Mouse (Mus musculus) midbrain, embryonic 11.5 days (tissue): ENCODE results near the gene Plbd2. TPM values are rescaled to one million over a fixed set of nuclear protein-coding genes. Genes with fewer than 3 reads are reported as not detected.
"Not testable (repeated sequence)": the region's sequence is repeated elsewhere in the genome, so short reads cannot be mapped to it uniquely, and the experiment has no call there.

ENCODE experiments used
- ATAC-seq: fragments of 200-750 bp; cut with Nextera tagmentation; 2 replicates; pipeline ENCODE4 v1.8.0; 2017; ENCODE audit warnings: moderate TSS enrichment, moderate library complexity; ENCODE audit not compliant: low FRiP score
- DNase-seq: peaks from one replicate; pipeline ENCODE4 v3.0.0; 2015; ENCODE audit warnings: low spot score; ENCODE audit errors: missing footprints
- H3K27ac ChIP-seq: fragments of 300-500 bp; sonication (generic); 2 replicates; pipeline ENCODE4 v1.5.1; 2014; ENCODE audit warnings: low read depth, low read length
- H3K27me3 ChIP-seq: fragments of 300-500 bp; sonication (generic); 2 replicates; pipeline ENCODE4 v1.6.1; 2014; ENCODE audit warnings: mild to moderate bottlenecking, low read length, moderate library complexity, mixed read lengths; ENCODE audit not compliant: control insufficient read depth, insufficient read depth
- H3K36me3 ChIP-seq: fragments of 300-500 bp; sonication (generic); 2 replicates; pipeline ENCODE4 v1.6.1; 2014; ENCODE audit warnings: mild to moderate bottlenecking, low read length, moderate library complexity, mixed read lengths; ENCODE audit not compliant: control insufficient read depth, insufficient read depth
- H3K4me1 ChIP-seq: fragments of 300-500 bp; sonication (generic); 2 replicates; pipeline ENCODE4 v1.6.1; 2014; ENCODE audit warnings: low read length; ENCODE audit not compliant: control insufficient read depth, insufficient read depth
- H3K4me2 ChIP-seq: fragments of 300-500 bp; sonication (generic); 2 replicates; pipeline ENCODE4 v1.6.1; 2014; ENCODE audit warnings: mild to moderate bottlenecking, moderate library complexity
- H3K4me3 ChIP-seq: fragments of 300-500 bp; sonication (generic); 2 replicates; pipeline ENCODE4 v1.5.1; 2014; ENCODE audit warnings: low read depth, low read length
- H3K9ac ChIP-seq: fragments of 300-500 bp; sonication (generic); 2 replicates; pipeline ENCODE4 v1.6.1; 2014; ENCODE audit warnings: low read length
- H3K9me3 ChIP-seq: fragments of 300-500 bp; sonication (generic); 2 replicates; pipeline ENCODE4 v1.6.1; 2016; ENCODE audit warnings: low read length; ENCODE audit not compliant: control insufficient read depth
- WGBS: fragments of 180-500 bp; shearing (Covaris S2); extraction: QIAGEN DNeasy Blood & Tissue Kit; methylation state at CpG from one replicate; pipeline ENCODE4 v1.1.7; 2014; 5-methylcytosine and 5-hydroxymethylcytosine counted together
- polyA plus RNA-seq: library from polyadenylated mRNA; unstranded; fragments of >200 nt; fragmentation: Nextera tagmentation; extraction: Ambion mirVana; gene quantifications from 2 replicates; pipeline ENCODE4 v1.2.1, GENCODE M21; 2014

The Plbd2 gene
- polyA plus RNA-seq, 1 experiment from 2014 or later = 21.9 TPM

DNA sequence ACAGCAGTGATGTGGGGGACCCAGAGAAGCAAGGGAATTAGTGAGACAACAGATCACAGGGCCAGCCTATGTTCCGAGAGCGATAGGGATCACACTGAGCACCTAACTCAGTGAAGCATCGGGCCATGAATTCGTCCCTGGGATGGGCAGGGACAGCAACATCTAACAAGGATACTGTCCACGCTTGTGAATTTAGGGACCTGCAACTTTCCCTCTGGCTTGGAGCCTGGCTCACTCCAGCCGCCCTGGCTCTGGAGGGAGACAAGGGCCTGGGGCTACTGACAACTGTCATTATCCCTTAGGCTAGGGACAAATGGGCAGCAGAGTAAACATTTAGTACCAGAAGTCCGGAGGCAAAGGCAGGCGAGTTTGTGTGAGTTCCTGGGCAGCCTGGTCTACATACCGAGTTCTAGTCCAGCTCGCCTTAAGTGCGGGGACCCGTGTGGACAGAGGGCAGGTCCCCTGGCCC lies 716 bp downstream of the Plbd2 start:
- Histone ChIP-seq H3K4me1 (peaks cover 11% of the 10 kb centered on the region), H3K4me3 (peak overlapping the region; percentile 85), H3K27ac (no peak overlapping the region), H3K27me3 (no peaks in the 10 kb centered on the region), H3K9ac (peak overlapping the region; percentile 90), H3K9me3 (no peaks in the 10 kb centered on the region), H3K36me3 (no peaks in the 10 kb centered on the region; the same call in 1 of the 2 replicates), H3K4me2 (peak overlapping the region; percentile 94)
- DNase-seq (peak; percentile 86), ATAC-seq (no peak)
- 6% methylated on average over 12 of the region's 12 CpGs for WGBS

DNA sequence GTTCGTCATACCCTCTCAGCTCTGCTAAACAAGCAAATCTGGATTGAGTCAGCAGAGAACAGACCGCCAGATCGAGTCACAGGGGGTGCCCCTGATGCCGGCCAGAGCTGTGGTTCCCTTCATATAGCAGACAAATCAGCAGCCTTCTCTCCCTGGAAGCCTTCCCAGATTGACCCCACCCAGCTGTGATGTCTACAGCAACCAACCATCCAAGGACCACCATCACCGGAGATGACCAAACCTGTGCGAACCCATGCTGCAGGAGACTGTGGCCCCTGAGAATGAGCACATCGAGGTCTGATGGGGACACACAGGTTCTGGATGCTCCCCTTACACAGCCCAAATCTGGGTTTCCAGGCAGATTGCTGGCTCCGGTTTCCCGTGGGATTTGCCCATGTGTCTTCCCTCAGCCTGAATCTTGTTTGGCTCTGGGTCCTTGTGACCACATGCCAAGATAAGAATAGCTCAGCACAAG lies 1.2 kb downstream of the Plbd2 start:
- peak overlapping the region; percentile 90 for H3K9ac ChIP-seq
- H3K36me3 ChIP-seq = no peaks in the 10 kb centered on the region; the same call in 1 of the 2 replicates
- peak overlapping the region; percentile 94 for H3K4me2 ChIP-seq
- no peak overlapping the region for H3K27ac ChIP-seq
- no peaks in the 10 kb centered on the region for H3K27me3 ChIP-seq
- no peaks in the 10 kb centered on the region for H3K9me3 ChIP-seq
- peak overlapping the region; percentile 85; the same call in 1 of the 2 replicates for H3K4me3 ChIP-seq
- peaks cover 11% of the 10 kb centered on the region for H3K4me1 ChIP-seq
- 63% methylated on average over 9 of the region's 9 CpGs for WGBS
- DNase-seq = no peak
- ATAC-seq = no peak

DNA sequence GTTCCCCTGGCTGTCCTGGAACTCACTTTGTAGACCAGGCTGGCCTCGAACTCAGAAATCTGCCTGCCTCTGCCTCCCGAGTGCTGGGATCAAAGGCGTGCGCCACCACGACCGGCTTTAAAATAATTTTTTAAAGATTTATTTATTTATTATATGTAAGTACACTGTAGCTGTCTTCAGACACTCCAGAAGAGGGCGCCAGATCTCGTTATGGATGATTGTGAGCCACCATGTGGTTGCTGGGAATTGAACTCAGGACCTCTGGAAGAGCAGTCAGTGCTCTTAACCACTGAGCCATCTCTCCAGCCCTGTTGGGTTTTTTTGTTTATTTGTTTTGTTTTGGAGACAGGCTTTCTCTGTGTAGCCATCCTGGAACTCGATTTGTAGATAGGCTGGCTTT lies 2.8 kb downstream of the Plbd2 start:
- not testable (repeated sequence) for H3K27ac ChIP-seq, DNase-seq, H3K4me2 ChIP-seq, H3K27me3 ChIP-seq, H3K9ac ChIP-seq, ATAC-seq, H3K9me3 ChIP-seq, H3K4me3 ChIP-seq, H3K36me3 ChIP-seq
- H3K4me1 ChIP-seq = peaks cover 11% of the 10 kb centered on the region
- 85% methylated on average over 9 of the region's 9 CpGs for WGBS

DNA sequence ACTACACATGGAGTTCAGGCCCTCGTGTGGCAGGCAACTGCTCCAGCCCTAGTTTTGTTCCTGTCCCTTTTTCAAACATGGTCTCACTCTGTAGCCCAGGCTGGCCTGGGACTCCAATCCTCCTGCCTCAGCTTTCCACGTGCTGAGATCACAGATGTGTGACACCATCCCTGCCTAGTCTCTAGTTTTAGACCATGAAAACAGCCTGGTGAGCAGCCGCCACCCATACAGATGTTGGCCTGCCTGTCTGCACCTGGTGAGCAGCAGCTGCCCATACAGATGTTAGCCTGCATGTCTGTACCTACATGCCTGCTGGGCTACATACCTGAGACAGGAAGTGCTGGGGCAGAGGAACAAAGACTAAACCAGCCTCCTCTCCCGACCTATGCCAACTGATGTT lies 4.2 kb downstream of the Plbd2 start:
- Histone ChIP-seq H3K27me3 (no peaks in the 10 kb centered on the region), H3K36me3 (no peaks in the 10 kb centered on the region; the same call in 1 of the 2 replicates), H3K27ac (no peak overlapping the region), H3K9ac (no peak overlapping the region), H3K4me2 (no peak overlapping the region), H3K4me3 (no peak overlapping the region), H3K4me1 (peaks cover 11% of the 10 kb centered on the region), H3K9me3 (no peaks in the 10 kb centered on the region)
- no peak for DNase-seq
- ATAC-seq = no peak
- 86% methylated on average over 4 of the region's 4 CpGs for WGBS

DNA sequence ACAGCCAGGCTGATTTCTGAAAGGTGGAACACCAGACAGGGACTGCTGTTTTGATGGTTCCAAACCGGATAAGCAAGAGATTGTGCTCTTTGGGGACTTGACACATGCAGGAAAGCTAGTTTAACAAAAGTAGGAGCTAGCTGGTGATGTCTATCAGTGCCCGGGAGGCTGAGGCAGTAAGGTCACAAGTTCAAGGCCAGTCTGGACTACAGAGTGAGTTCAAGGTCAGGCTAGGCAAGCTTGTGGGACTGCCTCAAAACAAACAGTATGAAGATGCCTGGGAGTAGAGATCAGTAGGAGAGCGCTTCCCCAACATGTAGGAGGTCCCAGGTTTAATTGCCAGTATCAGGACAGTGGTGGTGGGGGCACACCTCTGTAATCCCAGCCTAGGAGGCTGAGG lies 6.4 kb downstream of the Plbd2 start:
- Histone ChIP-seq H3K27me3 (no peaks in the 10 kb centered on the region), H3K9me3 (no peaks in the 10 kb centered on the region), H3K4me2 (no peak overlapping the region), H3K4me3 (no peak overlapping the region), H3K4me1 (peaks cover 2% of the 10 kb centered on the region), H3K27ac (no peak overlapping the region), H3K36me3 (peaks cover 3% of the 10 kb centered on the region; the same call in 1 of the 2 replicates), H3K9ac (no peak overlapping the region)
- ATAC-seq = no peak
- WGBS = 90% methylated on average over 3 of the region's 3 CpGs
- no peak for DNase-seq

GRCm38 (mm10) chr5:120495703-120496226 lies 7.7 kb downstream of the Plbd2 start:
- 88% methylated on average over 13 of the region's 13 CpGs for WGBS
- DNase-seq (no peak), ATAC-seq (no peak)
- Histone ChIP-seq H3K9ac (no peak overlapping the region), H3K36me3 (peaks cover 3% of the 10 kb centered on the region; the same call in 1 of the 2 replicates), H3K4me1 (no peaks in the 10 kb centered on the region), H3K9me3 (no peaks in the 10 kb centered on the region), H3K27ac (no peak overlapping the region), H3K27me3 (no peaks in the 10 kb centered on the region), H3K4me2 (no peak overlapping the region), H3K4me3 (no peak overlapping the region)

- Histone ChIP-seq H3K36me3 (peaks cover 3% of the 10 kb centered on the region; the same call in 1 of the 2 replicates), H3K4me2 (no peak overlapping the region), H3K4me3 (no peak overlapping the region), H3K9me3 (no peaks in the 10 kb centered on the region), H3K27me3 (no peaks in the 10 kb centered on the region), H3K4me1 (no peaks in the 10 kb centered on the region), H3K27ac (no peak overlapping the region), H3K9ac (no peak overlapping the region)
- WGBS = 85% methylated on average over 10 of the region's 10 CpGs
- ATAC-seq (no peak), DNase-seq (no peak)
These were observed 8.2 kb downstream of the Plbd2 start for GRCm38 (mm10) chr5:120495064-120495702.

DNA sequence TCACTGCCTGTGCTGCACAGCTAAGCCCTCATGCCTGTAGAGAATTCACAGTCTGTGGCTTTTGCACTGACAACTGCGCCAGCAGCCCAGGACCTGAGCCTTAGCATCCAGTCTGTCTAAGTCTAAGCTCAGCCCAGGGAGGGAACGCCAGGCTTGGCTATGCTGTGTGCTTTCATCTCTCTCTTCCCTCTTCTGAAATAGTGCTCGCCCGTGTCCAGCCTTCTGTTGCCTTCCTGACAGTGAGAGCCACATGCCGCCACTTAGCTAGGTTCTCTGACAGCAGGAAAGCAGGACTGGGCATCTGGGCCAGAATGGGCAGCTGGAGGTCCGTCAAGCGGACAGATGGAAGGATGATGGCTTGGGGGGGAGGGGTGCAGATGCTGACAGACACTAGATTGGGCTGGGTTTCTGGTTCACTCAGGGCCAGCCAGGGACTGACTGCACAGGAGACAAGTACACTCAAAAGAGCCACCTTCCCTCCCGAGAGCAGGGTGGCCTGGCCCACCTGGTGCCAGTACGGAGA lies 9.5 kb downstream of the Plbd2 start:
- H3K4me2 ChIP-seq = no peak overlapping the region
- H3K4me3 ChIP-seq = no peak overlapping the region
- no peak overlapping the region for H3K27ac ChIP-seq
- DNase-seq = no peak
- no peaks in the 10 kb centered on the region for H3K27me3 ChIP-seq
- no peak for ATAC-seq
- no peaks in the 10 kb centered on the region for H3K4me1 ChIP-seq
- H3K36me3 ChIP-seq = peaks cover 3% of the 10 kb centered on the region; the same call in 1 of the 2 replicates
- H3K9me3 ChIP-seq = no peaks in the 10 kb centered on the region
- no peak overlapping the region for H3K9ac ChIP-seq
- 93% methylated on average over 9 of the region's 9 CpGs for WGBS

DNA sequence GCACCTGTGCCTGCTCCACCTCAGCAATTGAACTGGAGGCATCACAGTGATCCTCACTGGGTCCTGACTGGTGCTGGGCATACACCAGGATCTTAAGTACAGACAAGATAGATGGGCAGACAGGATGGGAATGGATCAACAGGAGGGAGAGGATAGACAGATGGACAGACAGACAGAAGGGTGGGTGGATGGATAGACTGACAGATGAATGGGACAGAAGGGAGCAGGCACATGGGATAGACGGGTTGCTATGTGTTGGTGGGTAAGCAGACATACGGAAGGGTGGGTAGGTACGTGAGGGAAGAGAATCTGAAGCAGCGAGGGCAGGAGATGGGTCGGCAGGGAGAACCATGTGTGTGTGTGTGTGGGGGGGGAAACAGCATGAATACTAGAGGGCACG lies 10.0 kb downstream of the Plbd2 start:
- Histone ChIP-seq H3K4me2 (no peak overlapping the region), H3K9ac (no peak overlapping the region), H3K4me1 (no peaks in the 10 kb centered on the region), H3K36me3 (peaks cover 3% of the 10 kb centered on the region; the same call in 1 of the 2 replicates), H3K9me3 (no peaks in the 10 kb centered on the region), H3K4me3 (no peak overlapping the region), H3K27ac (no peak overlapping the region), H3K27me3 (no peaks in the 10 kb centered on the region)
- DNase-seq (no peak), ATAC-seq (no peak)
- whole genome bisulfite sequencing = 95% methylated on average over 6 of the region's 6 CpGs
